ENCODE assay signal across 18 mouse cellular contexts in the genomic region with DNA sequence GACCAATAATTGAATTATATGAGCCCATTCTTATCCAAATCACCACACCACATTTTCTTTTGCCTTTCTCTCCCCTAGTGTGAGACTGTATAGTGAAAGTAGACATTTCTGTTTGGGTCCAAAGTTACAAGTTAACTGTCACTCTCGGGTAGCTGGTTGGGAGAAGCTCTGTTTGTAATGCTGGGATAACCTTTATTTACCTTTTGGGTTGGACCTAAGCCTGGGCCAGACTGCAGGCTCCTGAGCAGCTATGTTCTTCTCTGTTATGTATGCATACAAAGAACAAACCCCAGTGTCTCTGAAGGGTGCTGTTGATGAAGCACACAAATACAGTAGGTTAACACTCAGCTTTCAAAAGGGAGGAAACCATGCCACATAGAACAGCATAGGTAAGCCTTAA.
"Had no signal": no experiment of that assay in that cellular context is flagged by ENCODE, and none has a peak within 500 bp of the region (broad histone marks: within the 10 kb centered on the region; RNA-seq: fewer than 3 reads in every experiment).

No protein-coding gene starts in this region.

- DNase-seq: kidney, adult 18-20 months; kidney, adult 9 months; kidney, postnatal 14 days; kidney, postnatal 4 days; lung, embryonic 14.5 days; right cerebral cortex, postnatal 25 days; spleen, adult 18-20 months; thymus, adult 18-20 months; thymus, postnatal 36 days had no signal

- H3K27ac ChIP-seq: intestine, embryonic 15.5 days; limb, embryonic 10.5 days; limb, embryonic 13.5 days; macrophage; midbrain, embryonic 12.5 days; midbrain, embryonic 15.5 days; neural tube, embryonic 12.5 days; neural tube, embryonic 15.5 days had no signal

- H3K9ac ChIP-seq: intestine, embryonic 15.5 days; limb, embryonic 13.5 days; lung, embryonic 14.5 days; midbrain, embryonic 12.5 days; midbrain, embryonic 15.5 days; neural tube, embryonic 12.5 days; neural tube, embryonic 15.5 days had no signal

- H3K9me3 ChIP-seq: intestine, embryonic 15.5 days; limb, embryonic 10.5 days; limb, embryonic 13.5 days; midbrain, embryonic 12.5 days; midbrain, embryonic 15.5 days; neural tube, embryonic 12.5 days; neural tube, embryonic 15.5 days had no signal

- H3K4me1 ChIP-seq: intestine, embryonic 15.5 days; midbrain, embryonic 12.5 days; midbrain, embryonic 15.5 days; neural tube, embryonic 12.5 days; neural tube, embryonic 15.5 days had no signal

- H3K4me3 ChIP-seq: intestine, embryonic 15.5 days; limb, embryonic 10.5 days; limb, embryonic 13.5 days; midbrain, embryonic 12.5 days; midbrain, embryonic 15.5 days; neural tube, embryonic 12.5 days; neural tube, embryonic 15.5 days had no signal

- ATAC-seq: intestine, embryonic 15.5 days; lung, postnatal 0 days; midbrain, embryonic 15.5 days had no signal

- H3K4me2 ChIP-seq: intestine, embryonic 15.5 days; limb, embryonic 13.5 days; lung, embryonic 14.5 days; midbrain, embryonic 12.5 days; midbrain, embryonic 15.5 days; neural tube, embryonic 12.5 days; neural tube, embryonic 15.5 days had no signal

- H3K27me3 ChIP-seq: intestine, embryonic 15.5 days; limb, embryonic 13.5 days; midbrain, embryonic 12.5 days; midbrain, embryonic 15.5 days; neural tube, embryonic 12.5 days; neural tube, embryonic 15.5 days had no signal

- H3K36me3 ChIP-seq: intestine, embryonic 15.5 days; limb, embryonic 10.5 days; limb, embryonic 13.5 days; midbrain, embryonic 12.5 days; midbrain, embryonic 15.5 days; neural tube, embryonic 12.5 days; neural tube, embryonic 15.5 days had no signal
